Mouse (Mus musculus) midbrain, embryonic 11.5 days (tissue): Measurements from ENCODE around the gene Bcdin3d. TPM values are rescaled to one million over a fixed set of nuclear protein-coding genes. Genes with fewer than 3 reads are reported as not detected.

Experiments used
- ATAC-seq: fragments of 200-750 bp; cut with Nextera tagmentation; 2 replicates; pipeline ENCODE4 v1.8.0; 2017; ENCODE audit warnings: moderate TSS enrichment, moderate library complexity; ENCODE audit not compliant: low FRiP score
- DNase-seq: peaks from one replicate; pipeline ENCODE4 v3.0.0; 2015; ENCODE audit warnings: low spot score; ENCODE audit errors: missing footprints
- H3K27ac ChIP-seq: fragments of 300-500 bp; sonication (generic); 2 replicates; pipeline ENCODE4 v1.5.1; 2014; ENCODE audit warnings: low read depth, low read length
- H3K27me3 ChIP-seq: fragments of 300-500 bp; sonication (generic); 2 replicates; pipeline ENCODE4 v1.6.1; 2014; ENCODE audit warnings: mild to moderate bottlenecking, low read length, moderate library complexity, mixed read lengths; ENCODE audit not compliant: control insufficient read depth, insufficient read depth
- H3K36me3 ChIP-seq: fragments of 300-500 bp; sonication (generic); 2 replicates; pipeline ENCODE4 v1.6.1; 2014; ENCODE audit warnings: mild to moderate bottlenecking, low read length, moderate library complexity, mixed read lengths; ENCODE audit not compliant: control insufficient read depth, insufficient read depth
- H3K4me1 ChIP-seq: fragments of 300-500 bp; sonication (generic); 2 replicates; pipeline ENCODE4 v1.6.1; 2014; ENCODE audit warnings: low read length; ENCODE audit not compliant: control insufficient read depth, insufficient read depth
- H3K4me2 ChIP-seq: fragments of 300-500 bp; sonication (generic); 2 replicates; pipeline ENCODE4 v1.6.1; 2014; ENCODE audit warnings: mild to moderate bottlenecking, moderate library complexity
- H3K4me3 ChIP-seq: fragments of 300-500 bp; sonication (generic); 2 replicates; pipeline ENCODE4 v1.5.1; 2014; ENCODE audit warnings: low read depth, low read length
- H3K9ac ChIP-seq: fragments of 300-500 bp; sonication (generic); 2 replicates; pipeline ENCODE4 v1.6.1; 2014; ENCODE audit warnings: low read length
- H3K9me3 ChIP-seq: fragments of 300-500 bp; sonication (generic); 2 replicates; pipeline ENCODE4 v1.6.1; 2016; ENCODE audit warnings: low read length; ENCODE audit not compliant: control insufficient read depth
- WGBS: fragments of 180-500 bp; shearing (Covaris S2); extraction: QIAGEN DNeasy Blood & Tissue Kit; methylation state at CpG from one replicate; pipeline ENCODE4 v1.1.7; 2014; 5-methylcytosine and 5-hydroxymethylcytosine counted together
- polyA plus RNA-seq: library from polyadenylated mRNA; unstranded; fragments of >200 nt; fragmentation: Nextera tagmentation; extraction: Ambion mirVana; gene quantifications from 2 replicates; pipeline ENCODE4 v1.2.1, GENCODE M21; 2014

The Bcdin3d gene
- polyA plus RNA-seq = 19.5 and 19.7 TPM in 2 replicates

- ATAC-seq (peak; percentile 91), DNase-seq (peak; percentile 99)
- H3K27me3 ChIP-seq = no peaks in the 10 kb centered on the region
- H3K4me1 ChIP-seq = peaks cover 7% of the 10 kb centered on the region; the same call in 1 of the 2 replicates
- H3K27ac ChIP-seq = peak within 1 kb of the TSS; percentile 84
- peaks cover 2% of the 10 kb centered on the region; the same call in 1 of the 2 replicates for H3K36me3 ChIP-seq
- peak within 1 kb of the TSS; percentile 79 for H3K4me2 ChIP-seq
- peak within 1 kb of the TSS; percentile 89 for H3K9ac ChIP-seq
- H3K4me3 ChIP-seq = peak within 1 kb of the TSS; percentile 76
- H3K9me3 ChIP-seq = no peaks in the 10 kb centered on the region
- WGBS = 1% methylated on average over 26 of the region's 26 CpGs
These were observed at the start of gene Bcdin3d for GRCm38 (mm10) chr15:99474576-99474926. Bcdin3d (minus strand) TSS chr15:99474730.

- Histone ChIP-seq H3K27ac (no peak overlapping the region), H3K4me3 (no peak overlapping the region), H3K9me3 (no peaks in the 10 kb centered on the region), H3K4me2 (no peak overlapping the region), H3K9ac (no peak overlapping the region), H3K36me3 (no peaks in the 10 kb centered on the region), H3K27me3 (no peaks in the 10 kb centered on the region), H3K4me1 (no peaks in the 10 kb centered on the region)
- WGBS = 80% methylated on average over 7 of the region's 7 CpGs
- ATAC-seq (no peak), DNase-seq (no peak)
These were observed 45.8 kb upstream of the Bcdin3d start for GRCm38 (mm10) chr15:99520306-99520705.

DNA sequence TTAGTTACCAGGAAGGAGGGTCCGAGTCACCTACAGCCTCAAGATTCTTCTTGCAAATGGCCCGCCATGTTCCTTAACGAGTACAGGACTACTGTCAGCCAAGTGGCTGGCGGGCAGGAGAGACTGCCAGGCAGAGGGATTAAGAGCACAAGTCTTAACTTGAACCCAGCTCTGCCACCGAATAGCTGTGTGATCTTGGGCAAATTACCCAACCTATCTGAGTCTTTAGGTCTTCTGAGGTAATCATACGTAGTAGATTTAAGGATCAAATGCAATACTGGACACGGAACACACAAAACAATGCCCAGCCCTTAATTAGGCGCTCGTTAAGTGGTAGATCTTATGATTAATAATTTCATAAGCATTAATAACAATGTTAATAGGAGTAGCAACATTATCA lies 45.1 kb upstream of the Bcdin3d start:
- no peak overlapping the region for H3K27ac ChIP-seq
- no peak overlapping the region for H3K9ac ChIP-seq
- H3K4me1 ChIP-seq = no peaks in the 10 kb centered on the region
- no peaks in the 10 kb centered on the region for H3K9me3 ChIP-seq
- no peaks in the 10 kb centered on the region for H3K36me3 ChIP-seq
- WGBS = 91% methylated on average over 9 of the region's 9 CpGs
- H3K4me3 ChIP-seq = no peak overlapping the region
- H3K27me3 ChIP-seq = no peaks in the 10 kb centered on the region
- no peak for ATAC-seq
- DNase-seq = no peak
- H3K4me2 ChIP-seq = no peak overlapping the region

DNA sequence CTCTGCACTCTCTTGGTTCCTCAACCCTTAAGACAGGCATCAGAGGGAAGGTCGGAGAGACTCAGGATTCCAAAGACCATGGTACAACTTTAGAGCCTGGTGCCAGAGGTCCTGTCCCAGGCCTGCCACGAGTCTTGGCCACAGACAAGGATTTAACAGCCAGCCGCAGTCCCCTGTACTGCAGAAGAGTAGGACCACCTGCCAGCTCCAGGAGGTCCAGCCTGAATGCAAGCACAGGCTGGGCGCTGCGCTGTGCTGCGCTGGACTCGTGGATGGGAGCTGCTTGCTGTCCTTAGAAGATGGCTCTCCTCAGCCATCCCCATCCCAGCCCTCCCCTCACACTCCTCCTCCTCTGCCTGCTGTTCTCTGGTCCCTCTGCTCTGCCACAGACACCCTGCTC lies 43.2 kb upstream of the Bcdin3d start:
- Histone ChIP-seq H3K4me3 (no peak overlapping the region), H3K36me3 (no peaks in the 10 kb centered on the region), H3K27ac (no peak overlapping the region), H3K9me3 (no peaks in the 10 kb centered on the region), H3K4me1 (no peaks in the 10 kb centered on the region), H3K9ac (no peak overlapping the region), H3K27me3 (no peaks in the 10 kb centered on the region), H3K4me2 (no peak overlapping the region)
- ATAC-seq (no peak), DNase-seq (no peak)
- 56% methylated on average over 7 of the region's 7 CpGs for WGBS

- H3K9ac ChIP-seq = no peak overlapping the region
- no peak overlapping the region for H3K4me3 ChIP-seq
- no peaks in the 10 kb centered on the region for H3K4me1 ChIP-seq
- no peak for ATAC-seq
- DNase-seq = no peak
- H3K27ac ChIP-seq = no peak overlapping the region
- H3K9me3 ChIP-seq = no peaks in the 10 kb centered on the region
- WGBS = 69% methylated on average over 8 of the region's 8 CpGs
- H3K36me3 ChIP-seq = no peaks in the 10 kb centered on the region
- H3K27me3 ChIP-seq = no peaks in the 10 kb centered on the region
- H3K4me2 ChIP-seq = no peak overlapping the region
These were observed 42.2 kb upstream of the Bcdin3d start for GRCm38 (mm10) chr15:99516715-99517114.

GRCm38 (mm10) chr15:99511797-99512525 lies 37.4 kb upstream of the Bcdin3d start:
- no peaks in the 10 kb centered on the region for H3K4me1 ChIP-seq
- no peaks in the 10 kb centered on the region for H3K36me3 ChIP-seq
- no peak overlapping the region for H3K4me3 ChIP-seq
- no peak overlapping the region for H3K4me2 ChIP-seq
- no peaks in the 10 kb centered on the region for H3K27me3 ChIP-seq
- no peak for DNase-seq
- WGBS = 86% methylated on average over 15 of the region's 15 CpGs
- H3K27ac ChIP-seq = no peak overlapping the region
- H3K9ac ChIP-seq = no peak overlapping the region
- ATAC-seq = no peak
- H3K9me3 ChIP-seq = no peaks in the 10 kb centered on the region

GRCm38 (mm10) chr15:99510621-99511020 lies 36.1 kb upstream of the Bcdin3d start:
- no peak overlapping the region for H3K4me2 ChIP-seq
- H3K9ac ChIP-seq = no peak overlapping the region
- no peaks in the 10 kb centered on the region for H3K27me3 ChIP-seq
- ATAC-seq = no peak
- DNase-seq = no peak
- no peaks in the 10 kb centered on the region for H3K9me3 ChIP-seq
- WGBS = 97% methylated on average over 3 of the region's 3 CpGs
- no peak overlapping the region for H3K4me3 ChIP-seq
- H3K36me3 ChIP-seq = no peaks in the 10 kb centered on the region
- no peaks in the 10 kb centered on the region for H3K4me1 ChIP-seq
- H3K27ac ChIP-seq = no peak overlapping the region

- WGBS = 89% methylated on average over 7 of the region's 7 CpGs
- Histone ChIP-seq H3K9ac (no peak overlapping the region), H3K27me3 (no peaks in the 10 kb centered on the region), H3K4me1 (no peaks in the 10 kb centered on the region), H3K4me2 (no peak overlapping the region), H3K4me3 (no peak overlapping the region), H3K36me3 (no peaks in the 10 kb centered on the region), H3K27ac (no peak overlapping the region), H3K9me3 (no peaks in the 10 kb centered on the region)
- no peak for ATAC-seq
- DNase-seq = no peak
These were observed 35.3 kb upstream of the Bcdin3d start for GRCm38 (mm10) chr15:99509840-99510239.

GRCm38 (mm10) chr15:99505324-99506095 lies 31.0 kb upstream of the Bcdin3d start:
- H3K9ac ChIP-seq = no peak overlapping the region
- 78% methylated on average over 15 of the region's 15 CpGs for WGBS
- H3K9me3 ChIP-seq = no peaks in the 10 kb centered on the region
- H3K27me3 ChIP-seq = no peaks in the 10 kb centered on the region
- no peak overlapping the region for H3K4me2 ChIP-seq
- DNase-seq (peak; percentile 31), ATAC-seq (no peak)
- H3K4me1 ChIP-seq = peaks cover 5% of the 10 kb centered on the region; the same call in 1 of the 2 replicates
- no peaks in the 10 kb centered on the region for H3K36me3 ChIP-seq
- H3K27ac ChIP-seq = no peak overlapping the region
- H3K4me3 ChIP-seq = no peak overlapping the region
